Mouse (Mus musculus): Measurements from ENCODE around the gene Traf3ip2.

The Traf3ip2 gene

DNA sequence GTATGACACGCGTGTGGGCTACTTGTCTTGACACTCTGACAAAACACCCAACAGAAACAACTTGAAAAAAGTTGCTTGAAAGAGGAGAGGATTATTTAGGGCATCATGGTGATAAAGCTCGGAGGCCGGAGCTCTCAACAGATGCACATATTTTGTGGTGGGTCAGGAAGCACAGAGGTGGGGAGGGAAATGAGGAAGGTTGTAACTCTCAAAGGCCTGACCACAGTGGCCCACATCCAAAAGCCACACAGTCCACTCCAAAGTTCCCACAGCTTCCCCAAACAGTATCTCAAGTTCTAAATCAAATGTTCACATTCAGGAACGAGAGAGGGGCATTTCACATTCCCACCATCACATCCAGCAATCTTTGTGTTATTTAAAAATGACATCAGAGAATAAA, 11.7 kb upstream of the Traf3ip2 start:
- no peak for DNase-seq

- no peak for DNase-seq
Measured at GRCm38 (mm10) chr10:39606434-39606833, 6.3 kb upstream of the Traf3ip2 start.

DNA sequence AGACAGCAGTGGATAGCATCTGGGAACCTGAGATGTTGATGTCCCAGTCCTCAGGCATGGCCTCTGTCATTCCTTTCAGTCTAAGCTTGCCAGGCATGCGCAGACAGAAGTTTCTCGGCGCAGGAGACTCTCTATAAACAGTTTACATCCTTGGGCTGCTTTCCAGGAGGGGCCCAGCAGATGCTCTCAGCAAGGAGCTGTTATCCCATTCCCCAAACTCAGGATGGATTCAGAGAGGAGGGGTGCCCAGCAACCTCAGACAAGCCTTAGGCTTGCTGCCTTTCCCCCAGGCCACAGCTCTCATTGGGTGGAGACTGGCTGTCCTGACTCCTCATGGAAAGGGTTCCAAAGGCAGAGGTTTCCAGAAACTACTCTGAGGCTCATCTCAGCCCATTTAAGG, 1.5 kb upstream of the Traf3ip2 start:
- no peak for DNase-seq

DNA sequence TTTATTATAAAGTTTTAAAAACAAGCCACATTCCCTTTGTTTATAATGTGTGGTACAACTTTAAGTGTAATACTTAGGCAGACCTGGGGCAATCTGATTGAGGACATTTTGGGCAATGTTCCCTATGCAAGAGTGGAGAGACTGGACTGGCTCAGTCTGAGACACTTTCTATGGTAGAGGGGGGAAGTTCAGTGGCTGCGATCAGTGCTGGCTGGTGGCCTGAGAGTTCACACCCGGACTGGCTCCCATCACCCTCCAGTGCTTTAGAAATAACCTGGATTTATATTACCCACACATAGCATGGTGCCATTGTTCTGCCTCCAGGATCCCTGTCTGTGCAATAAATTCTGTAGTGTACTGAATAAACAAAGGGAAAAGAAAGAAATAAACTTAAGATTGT, 603 bp upstream of the Traf3ip2 start:
- DNase-seq: no peak

GRCm38 (mm10) chr10:39612989-39613831, 476 bp downstream of the Traf3ip2 start:
- DNase-seq: peak; percentile 90

GRCm38 (mm10) chr10:39613973-39614372, 1.2 kb downstream of the Traf3ip2 start:
- DNase-seq: no peak

GRCm38 (mm10) chr10:39614676-39615075, 1.9 kb downstream of the Traf3ip2 start:
- DNase-seq: peak; percentile 67

- no peak for DNase-seq
Measured at GRCm38 (mm10) chr10:39615531-39616229, 2.9 kb downstream of the Traf3ip2 start.

GRCm38 (mm10) chr10:39616230-39616590, 3.5 kb downstream of the Traf3ip2 start:
- DNase-seq: no peak

DNA sequence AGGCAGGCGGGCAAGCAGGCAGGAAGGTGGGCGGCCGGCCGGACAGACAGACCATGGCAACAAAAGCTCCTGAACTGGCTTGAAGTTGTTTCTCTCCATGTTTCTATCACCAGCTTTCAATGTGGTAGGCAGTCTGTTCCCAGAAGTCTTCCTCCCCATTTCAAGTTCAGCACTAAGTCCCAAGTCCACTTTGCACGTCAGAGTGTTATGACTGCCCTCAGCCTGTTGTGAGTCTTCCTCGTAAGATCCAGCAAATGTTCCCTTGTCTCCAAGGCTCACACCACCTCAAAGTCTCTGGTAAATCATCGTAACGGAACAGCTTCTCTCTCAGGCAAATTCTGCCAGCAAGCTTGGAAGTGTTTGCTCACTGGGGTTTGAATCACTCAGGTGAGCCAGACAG, 3.9 kb downstream of the Traf3ip2 start:
- no peak for DNase-seq

GRCm38 (mm10) chr10:39618431-39618830, 5.7 kb downstream of the Traf3ip2 start:
- DNase-seq: no peak

GRCm38 (mm10) chr10:39620626-39621025, 7.9 kb downstream of the Traf3ip2 start:
- no peak for DNase-seq

- no peak for DNase-seq
Measured at GRCm38 (mm10) chr10:39623806-39624205, 11.1 kb downstream of the Traf3ip2 start.

- DNase-seq: no peak
Measured at GRCm38 (mm10) chr10:39624837-39625625, 12.3 kb downstream of the Traf3ip2 start.

DNA sequence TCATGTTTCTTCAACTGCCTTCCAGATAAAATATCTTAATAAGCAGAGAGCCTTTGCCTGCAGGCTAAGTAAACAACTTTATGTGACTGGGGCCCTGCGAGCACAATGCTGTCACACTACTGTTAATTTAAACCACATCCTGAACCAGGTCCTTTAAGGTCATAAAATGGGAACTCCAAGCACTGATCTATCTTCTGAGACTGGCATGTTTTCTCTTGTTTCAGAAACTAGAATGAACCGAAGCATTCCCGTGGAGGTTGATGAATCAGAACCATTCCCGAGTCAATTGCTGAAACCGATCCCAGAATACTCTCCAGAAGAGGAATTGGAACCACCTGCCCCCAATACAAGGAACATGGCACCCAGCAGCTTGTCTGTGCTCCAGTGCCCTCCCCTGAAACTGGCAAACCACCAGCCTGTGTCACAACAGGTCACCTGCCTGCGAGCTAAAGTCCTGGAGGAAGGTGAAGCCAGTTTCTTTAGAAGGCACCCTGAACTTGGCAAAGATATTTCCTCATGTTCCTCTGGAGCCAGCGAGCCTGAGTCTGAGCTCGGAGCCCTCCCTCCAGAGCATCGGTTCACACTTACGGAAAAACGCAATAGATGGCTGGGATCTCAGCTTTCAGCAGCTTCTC, 13.0 kb downstream of the Traf3ip2 start:
- DNase-seq: peak; percentile 80

DNA sequence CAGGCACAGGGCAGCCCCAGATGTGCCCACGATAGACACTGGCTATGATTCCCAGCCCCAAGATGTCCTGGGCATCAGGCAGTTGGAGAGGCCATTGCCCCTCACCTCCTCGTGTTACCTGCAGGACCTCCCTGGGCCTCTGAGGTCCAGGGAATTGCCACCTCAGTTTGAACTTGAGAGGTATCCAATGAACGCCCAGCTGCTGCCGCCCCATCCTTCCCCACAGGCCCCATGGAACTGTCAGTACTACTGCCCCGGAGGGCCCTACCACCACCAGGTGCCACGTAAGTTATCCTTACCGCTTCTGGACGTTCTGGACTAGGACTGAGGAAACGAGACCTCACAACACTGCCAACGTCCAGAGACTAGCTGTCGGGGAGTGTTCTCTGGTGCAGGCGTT, 13.6 kb downstream of the Traf3ip2 start:
- DNase-seq: no peak

DNA sequence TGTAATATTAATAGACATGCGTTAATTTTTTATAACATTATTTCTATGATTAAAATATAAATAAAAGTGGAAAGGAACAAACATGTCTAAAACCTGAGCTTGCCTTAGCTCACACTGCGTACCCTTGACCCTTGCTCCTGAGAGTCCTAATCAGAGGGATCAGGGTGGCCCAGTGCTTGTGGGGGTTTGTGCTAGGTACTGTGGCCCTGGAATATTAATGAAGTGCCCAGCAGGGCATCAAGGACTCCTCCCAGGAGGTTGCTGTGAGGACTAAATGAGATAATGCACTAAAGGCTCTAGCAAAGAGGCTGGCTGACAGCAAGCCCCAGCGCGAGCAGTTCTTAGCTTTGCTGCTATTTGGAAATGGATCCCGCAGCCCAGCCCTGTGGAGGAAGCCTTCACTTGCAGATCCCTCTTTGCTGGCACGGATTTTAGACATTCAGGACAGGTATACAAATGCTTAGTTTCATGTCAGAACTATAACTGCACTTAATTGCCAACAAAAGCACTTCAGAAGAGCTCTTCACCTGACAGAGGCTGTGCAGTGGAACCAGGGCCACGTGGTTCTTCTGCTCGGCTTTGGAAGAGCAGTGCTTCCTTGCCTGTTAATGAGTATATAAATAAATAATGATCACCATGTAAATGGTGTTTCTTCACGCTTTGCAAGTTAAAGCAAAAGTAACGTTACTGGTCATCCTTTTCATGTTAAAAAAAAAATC, 16.2 kb downstream of the Traf3ip2 start:
- DNase-seq: no peak

- DNase-seq: peak; percentile 78
Measured at GRCm38 (mm10) chr10:39629746-39630552, 17.2 kb downstream of the Traf3ip2 start.

DNA sequence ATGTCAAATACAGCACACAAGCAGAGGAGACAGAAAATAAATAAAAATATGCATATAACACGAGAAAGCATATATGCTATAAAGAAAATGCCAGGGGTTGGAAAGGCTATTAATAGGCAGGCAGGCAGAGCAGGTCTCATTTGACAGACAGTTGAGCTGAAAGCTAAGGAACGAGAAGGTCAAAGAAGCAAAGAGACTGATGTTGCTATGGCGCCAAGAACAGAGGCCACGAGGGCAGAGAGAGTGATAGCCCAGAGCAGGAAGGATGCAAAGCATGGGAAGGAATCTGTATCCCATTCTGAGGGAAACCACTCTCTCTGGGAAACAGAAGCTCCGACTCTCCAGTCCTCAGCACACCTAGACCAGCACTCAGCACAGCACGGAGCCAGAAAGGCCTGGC, 18.1 kb downstream of the Traf3ip2 start:
- DNase-seq: no peak

GRCm38 (mm10) chr10:39631627-39632026, 18.9 kb downstream of the Traf3ip2 start:
- DNase-seq: no peak

- no peak for DNase-seq
Measured at GRCm38 (mm10) chr10:39633379-39633778, 20.6 kb downstream of the Traf3ip2 start.

Data from kidney, postnatal 14 days (tissue).